Mouse (Mus musculus): ENCODE measurements at regions not wholly inside any gene's neighbourhood (a gene's known extent, or its start where the extent isn't known, plus 50 kb on each side); places are given as distances from the start of the nearest gene placed in this dataset.

DNA sequence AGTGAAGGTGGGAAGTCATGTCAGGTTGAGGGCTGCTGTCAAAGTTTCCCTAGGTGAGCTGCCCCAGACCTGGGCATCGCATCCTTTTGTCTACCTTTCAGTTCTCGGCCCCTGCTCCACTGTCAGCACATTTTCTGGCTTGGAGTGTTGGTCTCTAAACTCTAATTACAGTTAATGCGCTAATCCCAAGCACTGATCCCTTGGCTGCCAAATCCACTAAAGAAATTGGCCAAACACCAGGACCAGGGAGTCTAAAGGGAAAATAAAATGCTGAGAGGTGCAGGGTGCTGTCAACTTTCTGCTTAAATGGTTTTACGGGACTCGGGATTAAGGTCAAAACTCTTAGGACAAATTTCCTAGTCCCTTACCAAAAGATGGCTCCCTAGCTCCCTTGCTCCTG is 450.3 kb upstream of the Adamts9 start:
- TF ChIP-seq CTCF (IDR thresholded peaks at IDR 0.05; ENCODE audit: low read depth, low read length) (no peak), POLR2A (IDR thresholded peaks at IDR 0.05; ENCODE audit: extremely low read depth, insufficient read depth, low read length) (no peak)

Measured in liver, adult 2 months (tissue).